Mouse (Mus musculus): ENCODE data around the gene Fras1. TPM values are rescaled to one million over a fixed set of nuclear protein-coding genes. Genes with fewer than 3 reads are reported as not detected.
A peak's percentile ranks its signal among the peaks of the same experiment; 100 is the strongest.

The Fras1 gene
- polyA plus RNA-seq, 1 experiment from 2014 or later, result 3.2 TPM

GRCm38 (mm10) chr5:96351963-96352362 is 21.8 kb upstream of the Fras1 start:
- no peaks in the 10 kb centered on the region for H3K36me3 ChIP-seq (ENCODE audit: control insufficient read depth, insufficient read depth)
- no peak overlapping the region for H3K4me2 ChIP-seq (replicated peaks; ENCODE audit: low read depth)
- no peak overlapping the region for H3K4me3 ChIP-seq (ENCODE audit: low read depth, low read length)
- no peak overlapping the region for H3K27ac ChIP-seq (ENCODE audit: low read depth, low read length)
- H3K4me1 ChIP-seq (replicated peaks; ENCODE audit: control insufficient read depth, insufficient read depth, low read length), result no peaks in the 10 kb centered on the region
- no peaks in the 10 kb centered on the region for H3K9me3 ChIP-seq (ENCODE audit: control insufficient read depth)
- no peak overlapping the region for H3K9ac ChIP-seq (ENCODE audit: low read depth, low read length)
- TF ChIP-seq CTCF (IDR thresholded peaks at IDR 0.05; ENCODE audit: low read depth), result peak; percentile 62
- ATAC-seq, result no peak
- no peaks in the 10 kb centered on the region for H3K27me3 ChIP-seq (replicated peaks; ENCODE audit: control insufficient read depth, insufficient read depth, low read length)

GRCm38 (mm10) chr5:96363950-96364349 is 9.8 kb upstream of the Fras1 start:
- Histone ChIP-seq H3K9ac (ENCODE audit: low read depth, low read length) (no peak overlapping the region), H3K4me2 (replicated peaks; ENCODE audit: low read depth) (no peak overlapping the region), H3K4me3 (ENCODE audit: low read depth, low read length) (no peak overlapping the region), H3K27ac (ENCODE audit: low read depth, low read length) (no peak overlapping the region), H3K36me3 (ENCODE audit: control insufficient read depth, insufficient read depth) (no peaks in the 10 kb centered on the region), H3K4me1 (replicated peaks; ENCODE audit: control insufficient read depth, insufficient read depth, low read length) (no peaks in the 10 kb centered on the region), H3K9me3 (ENCODE audit: control insufficient read depth) (no peaks in the 10 kb centered on the region), H3K27me3 (replicated peaks; ENCODE audit: control insufficient read depth, insufficient read depth, low read length) (no peaks in the 10 kb centered on the region)
- no peak for TF ChIP-seq CTCF (IDR thresholded peaks at IDR 0.05; ENCODE audit: low read depth)
- 78% methylated on average over 4 of the region's 4 CpGs for WGBS
- no peak for ATAC-seq

- Histone ChIP-seq H3K4me1 (replicated peaks; ENCODE audit: control insufficient read depth, insufficient read depth, low read length) (no peaks in the 10 kb centered on the region), H3K9ac (ENCODE audit: low read depth, low read length) (no peak overlapping the region), H3K36me3 (ENCODE audit: control insufficient read depth, insufficient read depth) (no peaks in the 10 kb centered on the region), H3K27me3 (replicated peaks; ENCODE audit: control insufficient read depth, insufficient read depth, low read length) (no peaks in the 10 kb centered on the region), H3K4me2 (replicated peaks; ENCODE audit: low read depth) (no peak overlapping the region), H3K4me3 (ENCODE audit: low read depth, low read length) (no peak overlapping the region), H3K27ac (ENCODE audit: low read depth, low read length) (no peak overlapping the region), H3K9me3 (ENCODE audit: control insufficient read depth) (no peaks in the 10 kb centered on the region)
- no peak for ATAC-seq
- 67% methylated on average over 5 of the region's 5 CpGs for WGBS
- no peak for TF ChIP-seq CTCF (IDR thresholded peaks at IDR 0.05; ENCODE audit: low read depth)
Measured at GRCm38 (mm10) chr5:96365590-96365989, 8.2 kb upstream of the Fras1 start.

GRCm38 (mm10) chr5:96367260-96367659 is 6.5 kb upstream of the Fras1 start:
- H3K27me3 ChIP-seq (replicated peaks; ENCODE audit: control insufficient read depth, insufficient read depth, low read length), result no peaks in the 10 kb centered on the region
- TF ChIP-seq CTCF (IDR thresholded peaks at IDR 0.05; ENCODE audit: low read depth), result no peak
- ATAC-seq, result no peak
- H3K36me3 ChIP-seq (ENCODE audit: control insufficient read depth, insufficient read depth), result no peaks in the 10 kb centered on the region
- H3K27ac ChIP-seq (ENCODE audit: low read depth, low read length), result no peak overlapping the region
- no peaks in the 10 kb centered on the region for H3K4me1 ChIP-seq (replicated peaks; ENCODE audit: control insufficient read depth, insufficient read depth, low read length)
- H3K9ac ChIP-seq (ENCODE audit: low read depth, low read length), result no peak overlapping the region
- H3K4me3 ChIP-seq (ENCODE audit: low read depth, low read length), result no peak overlapping the region
- no peaks in the 10 kb centered on the region for H3K9me3 ChIP-seq (ENCODE audit: control insufficient read depth)
- no peak overlapping the region for H3K4me2 ChIP-seq (replicated peaks; ENCODE audit: low read depth)

GRCm38 (mm10) chr5:96373106-96373505 is 649 bp upstream of the Fras1 start:
- Histone ChIP-seq H3K36me3 (ENCODE audit: control insufficient read depth, insufficient read depth) (no peaks in the 10 kb centered on the region), H3K4me3 (ENCODE audit: low read depth, low read length) (peak overlapping the region; percentile 55; the same call in 1 of the 2 replicates), H3K27ac (ENCODE audit: low read depth, low read length) (no peak overlapping the region), H3K4me2 (replicated peaks; ENCODE audit: low read depth) (peak overlapping the region; percentile 95), H3K27me3 (replicated peaks; ENCODE audit: control insufficient read depth, insufficient read depth, low read length) (no peaks in the 10 kb centered on the region), H3K9ac (ENCODE audit: low read depth, low read length) (no peak overlapping the region), H3K9me3 (ENCODE audit: control insufficient read depth) (no peaks in the 10 kb centered on the region), H3K4me1 (replicated peaks; ENCODE audit: control insufficient read depth, insufficient read depth, low read length) (no peaks in the 10 kb centered on the region)
- 36% methylated on average over 6 of the region's 6 CpGs for WGBS
- no peak for ATAC-seq
- TF ChIP-seq CTCF (IDR thresholded peaks at IDR 0.05; ENCODE audit: low read depth), result no peak

- 0 out of 2 replicates have a peak, but pooled peaks cover 3% of the 10 kb centered on the region for H3K9me3 ChIP-seq (ENCODE audit: control insufficient read depth)
- peak overlapping the region; percentile 95 for H3K4me2 ChIP-seq (replicated peaks; ENCODE audit: low read depth)
- under 1% methylated on average over 80 of the region's 84 CpGs for WGBS
- H3K4me1 ChIP-seq (replicated peaks; ENCODE audit: control insufficient read depth, insufficient read depth, low read length), result no peaks in the 10 kb centered on the region
- no peaks in the 10 kb centered on the region for H3K27me3 ChIP-seq (replicated peaks; ENCODE audit: control insufficient read depth, insufficient read depth, low read length)
- no peak overlapping the region for H3K27ac ChIP-seq (ENCODE audit: low read depth, low read length)
- peak overlapping the region; percentile 55 for H3K4me3 ChIP-seq (ENCODE audit: low read depth, low read length)
- TF ChIP-seq CTCF (IDR thresholded peaks at IDR 0.05; ENCODE audit: low read depth), result peak; percentile 53
- H3K36me3 ChIP-seq (ENCODE audit: control insufficient read depth, insufficient read depth), result no peaks in the 10 kb centered on the region
- H3K9ac ChIP-seq (ENCODE audit: low read depth, low read length), result peak overlapping the region; percentile 35
- ATAC-seq, result peak; percentile 80
Measured at GRCm38 (mm10) chr5:96373986-96374901, 489 bp downstream of the Fras1 start.

Data from intestine, postnatal 0 days (tissue).